Mouse (Mus musculus) erythroblast, embryonic 14.5 days (primary cell): ENCODE data around the gene Ovol3.
"Not testable (repeated sequence)": the region's sequence is repeated elsewhere in the genome, so short reads cannot be mapped to it uniquely, and the experiment has no call there.

ENCODE experiments used
- GATA1 ChIP-seq: IDR thresholded peaks from 2 replicates; pipeline ENCODE4 v1.6.1; 2012; ENCODE audit warnings: low read length, inconsistent platforms, mixed read lengths
- TAL1 ChIP-seq: IDR thresholded peaks from 3 replicates; pipeline ENCODE4 v1.6.1; 2012; ENCODE audit warnings: low read length, inconsistent platforms, mixed read lengths

DNA sequence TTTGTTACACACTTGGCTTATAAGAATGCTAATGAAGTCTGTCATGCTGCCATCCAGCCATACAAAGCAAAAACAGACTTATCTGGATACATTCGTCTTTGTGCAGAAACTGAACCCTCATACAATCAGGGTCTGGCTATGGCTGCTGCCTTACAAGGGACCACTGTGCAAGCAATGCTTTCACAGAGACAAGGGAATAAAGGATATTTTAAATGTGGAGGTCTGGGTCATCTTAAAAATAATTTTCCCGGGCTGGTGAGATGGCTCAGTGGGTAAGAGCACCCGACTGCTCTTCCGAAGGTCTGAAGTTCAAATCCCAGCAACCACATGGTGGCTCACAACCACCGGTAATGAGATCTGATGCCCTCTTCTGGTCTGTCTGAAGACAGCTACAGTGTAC, 29.2 kb downstream of the Ovol3 start:
- not testable (repeated sequence) for TF ChIP-seq GATA1, TAL1
